Mouse (Mus musculus): ENCODE results near the gene Aqp12. TPM values are rescaled to one million over a fixed set of nuclear protein-coding genes. Genes with fewer than 3 reads are reported as not detected.

Aqp12 gene
- polyA plus RNA-seq, 1 experiment from 2014 or later: not detected

- Histone ChIP-seq H3K4me2 (ENCODE audit: low read depth, low read length, severe bottlenecking) (no peak overlapping the region), H3K9ac (ENCODE audit: low read length) (no peak overlapping the region), H3K27me3 (ENCODE audit: control insufficient read depth, insufficient read depth, low read length) (no peaks in the 10 kb centered on the region), H3K4me1 (replicated peaks; ENCODE audit: control insufficient read depth, insufficient read depth, low read length) (no peaks in the 10 kb centered on the region), H3K36me3 (ENCODE audit: control insufficient read depth, insufficient read depth, low read length) (no peaks in the 10 kb centered on the region; the same call in 1 of the 2 replicates), H3K4me3 (ENCODE audit: low read depth, low read length) (no peak overlapping the region), H3K27ac (ENCODE audit: low read depth, low read length) (no peak overlapping the region), H3K9me3 (ENCODE audit: control insufficient read depth, low read length) (no peaks in the 10 kb centered on the region)
- no peak for DNase-seq (ENCODE audit: low spot score)
- 97% methylated on average over 10 of the region's 10 CpGs for WGBS
- no peak for ATAC-seq (replicated peaks; ENCODE audit: low FRiP score)
Observed at GRCm38 (mm10) chr1:93029387-93029786, 23.3 kb downstream of the Aqp12 start.

- H3K9me3 ChIP-seq (ENCODE audit: control insufficient read depth, low read length): no peaks in the 10 kb centered on the region
- H3K4me3 ChIP-seq (ENCODE audit: low read depth, low read length): no peak overlapping the region
- H3K4me1 ChIP-seq (replicated peaks; ENCODE audit: control insufficient read depth, insufficient read depth, low read length): no peaks in the 10 kb centered on the region
- H3K9ac ChIP-seq (ENCODE audit: low read length): no peak overlapping the region
- no peak overlapping the region for H3K4me2 ChIP-seq (ENCODE audit: low read depth, low read length, severe bottlenecking)
- no peaks in the 10 kb centered on the region; the same call in 1 of the 2 replicates for H3K36me3 ChIP-seq (ENCODE audit: control insufficient read depth, insufficient read depth, low read length)
- H3K27ac ChIP-seq (ENCODE audit: low read depth, low read length): no peak overlapping the region
- no peak for DNase-seq (ENCODE audit: low spot score)
- 82% methylated on average over 2 of the region's 2 CpGs for WGBS
- no peaks in the 10 kb centered on the region for H3K27me3 ChIP-seq (ENCODE audit: control insufficient read depth, insufficient read depth, low read length)
- ATAC-seq (replicated peaks; ENCODE audit: low FRiP score): no peak
Observed at GRCm38 (mm10) chr1:93030060-93030459, 23.9 kb downstream of the Aqp12 start.

- DNase-seq (ENCODE audit: low spot score) (no peak), ATAC-seq (replicated peaks; ENCODE audit: low FRiP score) (no peak)
- 90% methylated on average over 3 of the region's 3 CpGs for WGBS
- no peak overlapping the region for H3K4me3 ChIP-seq (ENCODE audit: low read depth, low read length)
- H3K9me3 ChIP-seq (ENCODE audit: control insufficient read depth, low read length): no peaks in the 10 kb centered on the region
- H3K4me2 ChIP-seq (ENCODE audit: low read depth, low read length, severe bottlenecking): no peak overlapping the region
- H3K9ac ChIP-seq (ENCODE audit: low read length): no peak overlapping the region
- H3K4me1 ChIP-seq (replicated peaks; ENCODE audit: control insufficient read depth, insufficient read depth, low read length): no peaks in the 10 kb centered on the region
- H3K27ac ChIP-seq (ENCODE audit: low read depth, low read length): no peak overlapping the region
- H3K36me3 ChIP-seq (ENCODE audit: control insufficient read depth, insufficient read depth, low read length): no peaks in the 10 kb centered on the region; the same call in 1 of the 2 replicates
- H3K27me3 ChIP-seq (ENCODE audit: control insufficient read depth, insufficient read depth, low read length): no peaks in the 10 kb centered on the region
Observed at GRCm38 (mm10) chr1:93031199-93031598, 25.1 kb downstream of the Aqp12 start.

GRCm38 (mm10) chr1:93033989-93034388 is 27.9 kb downstream of the Aqp12 start:
- Histone ChIP-seq H3K9me3 (ENCODE audit: control insufficient read depth, low read length) (no peaks in the 10 kb centered on the region), H3K4me1 (replicated peaks; ENCODE audit: control insufficient read depth, insufficient read depth, low read length) (no peaks in the 10 kb centered on the region), H3K9ac (ENCODE audit: low read length) (no peak overlapping the region), H3K4me3 (ENCODE audit: low read depth, low read length) (no peak overlapping the region), H3K36me3 (ENCODE audit: control insufficient read depth, insufficient read depth, low read length) (peaks cover 8% of the 10 kb centered on the region; the same call in 1 of the 2 replicates), H3K4me2 (ENCODE audit: low read depth, low read length, severe bottlenecking) (no peak overlapping the region), H3K27ac (ENCODE audit: low read depth, low read length) (no peak overlapping the region), H3K27me3 (ENCODE audit: control insufficient read depth, insufficient read depth, low read length) (no peaks in the 10 kb centered on the region)
- DNase-seq (ENCODE audit: low spot score) (peak; percentile 64), ATAC-seq (replicated peaks; ENCODE audit: low FRiP score) (no peak)
- WGBS: 73% methylated on average over 8 of the region's 8 CpGs

- Histone ChIP-seq H3K4me2 (ENCODE audit: low read depth, low read length, severe bottlenecking) (no peak overlapping the region), H3K9me3 (ENCODE audit: control insufficient read depth, low read length) (no peaks in the 10 kb centered on the region), H3K27ac (ENCODE audit: low read depth, low read length) (no peak overlapping the region), H3K27me3 (ENCODE audit: control insufficient read depth, insufficient read depth, low read length) (no peaks in the 10 kb centered on the region), H3K4me3 (ENCODE audit: low read depth, low read length) (no peak overlapping the region), H3K4me1 (replicated peaks; ENCODE audit: control insufficient read depth, insufficient read depth, low read length) (no peaks in the 10 kb centered on the region), H3K36me3 (ENCODE audit: control insufficient read depth, insufficient read depth, low read length) (peaks cover 8% of the 10 kb centered on the region; the same call in 1 of the 2 replicates), H3K9ac (ENCODE audit: low read length) (no peak overlapping the region)
- DNase-seq (ENCODE audit: low spot score) (no peak), ATAC-seq (replicated peaks; ENCODE audit: low FRiP score) (no peak)
- 75% methylated on average over 4 of the region's 4 CpGs for WGBS
Observed at GRCm38 (mm10) chr1:93035981-93036380, 29.8 kb downstream of the Aqp12 start.

GRCm38 (mm10) chr1:93046153-93046789 is 40.1 kb downstream of the Aqp12 start:
- 91% methylated on average over 10 of the region's 10 CpGs for WGBS
- no peaks in the 10 kb centered on the region for H3K9me3 ChIP-seq (ENCODE audit: control insufficient read depth, low read length)
- DNase-seq (ENCODE audit: low spot score) (no peak), ATAC-seq (replicated peaks; ENCODE audit: low FRiP score) (no peak)
- H3K4me1 ChIP-seq (replicated peaks; ENCODE audit: control insufficient read depth, insufficient read depth, low read length): no peaks in the 10 kb centered on the region
- no peak overlapping the region for H3K4me2 ChIP-seq (ENCODE audit: low read depth, low read length, severe bottlenecking)
- no peak overlapping the region for H3K27ac ChIP-seq (ENCODE audit: low read depth, low read length)
- H3K27me3 ChIP-seq (ENCODE audit: control insufficient read depth, insufficient read depth, low read length): no peaks in the 10 kb centered on the region
- no peak overlapping the region for H3K4me3 ChIP-seq (ENCODE audit: low read depth, low read length)
- H3K9ac ChIP-seq (ENCODE audit: low read length): no peak overlapping the region
- no peaks in the 10 kb centered on the region; the same call in none of the 2 replicates for H3K36me3 ChIP-seq (ENCODE audit: control insufficient read depth, insufficient read depth, low read length)

GRCm38 (mm10) chr1:93050071-93050470 is 43.9 kb downstream of the Aqp12 start:
- Histone ChIP-seq H3K9ac (ENCODE audit: low read length) (no peak overlapping the region), H3K9me3 (ENCODE audit: control insufficient read depth, low read length) (no peaks in the 10 kb centered on the region), H3K36me3 (ENCODE audit: control insufficient read depth, insufficient read depth, low read length) (peaks cover 8% of the 10 kb centered on the region; the same call in 1 of the 2 replicates), H3K4me1 (replicated peaks; ENCODE audit: control insufficient read depth, insufficient read depth, low read length) (no peaks in the 10 kb centered on the region; the same call in 1 of the 2 replicates), H3K4me2 (ENCODE audit: low read depth, low read length, severe bottlenecking) (no peak overlapping the region), H3K27ac (ENCODE audit: low read depth, low read length) (no peak overlapping the region), H3K27me3 (ENCODE audit: control insufficient read depth, insufficient read depth, low read length) (no peaks in the 10 kb centered on the region), H3K4me3 (ENCODE audit: low read depth, low read length) (no peak overlapping the region)
- DNase-seq (ENCODE audit: low spot score) (no peak), ATAC-seq (replicated peaks; ENCODE audit: low FRiP score) (no peak)
- WGBS: 89% methylated on average over 3 of the region's 3 CpGs

GRCm38 (mm10) chr1:93051124-93051833 is 45.1 kb downstream of the Aqp12 start:
- 71% methylated on average over 20 of the region's 23 CpGs for WGBS
- H3K36me3 ChIP-seq (ENCODE audit: control insufficient read depth, insufficient read depth, low read length): peaks cover 8% of the 10 kb centered on the region; the same call in 1 of the 2 replicates

More at GRCm38 (mm10) chr1:93051124-93051833, 45.1 kb downstream of the Aqp12 start:
- H3K9me3 ChIP-seq (ENCODE audit: control insufficient read depth, low read length): no peaks in the 10 kb centered on the region
- no peak overlapping the region for H3K9ac ChIP-seq (ENCODE audit: low read length)
- H3K4me2 ChIP-seq (ENCODE audit: low read depth, low read length, severe bottlenecking): no peak overlapping the region
- H3K27ac ChIP-seq (ENCODE audit: low read depth, low read length): no peak overlapping the region
- ATAC-seq (replicated peaks; ENCODE audit: low FRiP score) (no peak), DNase-seq (ENCODE audit: low spot score) (no peak)
- H3K27me3 ChIP-seq (ENCODE audit: control insufficient read depth, insufficient read depth, low read length): no peaks in the 10 kb centered on the region
- H3K4me1 ChIP-seq (replicated peaks; ENCODE audit: control insufficient read depth, insufficient read depth, low read length): no peaks in the 10 kb centered on the region; the same call in 1 of the 2 replicates
- H3K4me3 ChIP-seq (ENCODE audit: low read depth, low read length): no peak overlapping the region

Data from forebrain, embryonic 11.5 days (tissue).